Mouse (Mus musculus) hindbrain, embryonic 13.5 days (tissue): ENCODE measurements around the gene Ankrd11. TPM values are rescaled to one million over a fixed set of nuclear protein-coding genes. Genes with fewer than 3 reads are reported as not detected.

Source experiments
- ATAC-seq: fragments of 200-750 bp; cut with Nextera tagmentation; 2 replicates; pipeline ENCODE4 v1.8.0; 2017; ENCODE audit warnings: moderate TSS enrichment; ENCODE audit not compliant: low FRiP score
- H3K27ac ChIP-seq: fragments of 300-500 bp; sonication (generic); 2 replicates; pipeline ENCODE4 v1.5.1; 2015; ENCODE audit warnings: inconsistent platforms, mild to moderate bottlenecking, moderate library complexity
- H3K27me3 ChIP-seq: fragments of 300-500 bp; sonication (generic); 2 replicates; pipeline ENCODE4 v1.6.1; 2015; ENCODE audit warnings: mild to moderate bottlenecking, inconsistent platforms
- H3K36me3 ChIP-seq: fragments of 300-500 bp; sonication (generic); 2 replicates; pipeline ENCODE4 v1.6.1; 2015; ENCODE audit warnings: mild to moderate bottlenecking, inconsistent platforms
- H3K4me1 ChIP-seq: fragments of 300-500 bp; sonication (generic); replicated peaks from 2 replicates; pipeline ENCODE4 v1.6.1; 2015; ENCODE audit warnings: inconsistent platforms
- H3K4me2 ChIP-seq: fragments of 300-500 bp; sonication (generic); 2 replicates; pipeline ENCODE4 v1.6.1; 2015; ENCODE audit warnings: inconsistent platforms, mild to moderate bottlenecking, moderate library complexity
- H3K4me3 ChIP-seq: fragments of 300-500 bp; sonication (generic); 2 replicates; pipeline ENCODE4 v1.5.1; 2015; ENCODE audit warnings: mild to moderate bottlenecking, inconsistent platforms
- H3K9ac ChIP-seq: fragments of 300-500 bp; sonication (generic); 2 replicates; pipeline ENCODE4 v1.6.1; 2015; ENCODE audit warnings: mild to moderate bottlenecking, inconsistent platforms
- H3K9me3 ChIP-seq: fragments of 300-500 bp; sonication (generic); 2 replicates; pipeline ENCODE4 v1.6.1; 2016; ENCODE audit warnings: inconsistent platforms
- WGBS: fragments of 180-500 bp; shearing (Covaris S2); methylation state at CpG from one replicate; pipeline ENCODE4 v1.1.7; 2015; 5-methylcytosine and 5-hydroxymethylcytosine counted together
- polyA plus RNA-seq: library from polyadenylated mRNA; unstranded; fragments of >200 nt; fragmentation: Nextera tagmentation; extraction: Ambion mirVana; gene quantifications from 2 replicates; pipeline ENCODE4 v1.2.1, GENCODE M21; 2015

Ankrd11 gene
- polyA plus RNA-seq, 1 experiment from 2014 or later, result 29.9 TPM

- H3K27me3 ChIP-seq, result 0 out of 2 replicates have a peak, but pooled peaks cover 5% of the 10 kb centered on the region
- no peak overlapping the region for H3K9ac ChIP-seq
- no peak overlapping the region for H3K27ac ChIP-seq
- 0 out of 2 replicates have a peak, but pooled peaks cover 4% of the 10 kb centered on the region for H3K4me1 ChIP-seq
- H3K36me3 ChIP-seq, result no peaks in the 10 kb centered on the region
- H3K9me3 ChIP-seq, result peaks cover 7% of the 10 kb centered on the region
- H3K4me3 ChIP-seq, result no peak overlapping the region
- WGBS, result 60% methylated on average over 13 of the region's 13 CpGs
- H3K4me2 ChIP-seq, result no peak overlapping the region
- ATAC-seq, result no peak
Observed at GRCm38 (mm10) chr8:122859843-122860242, 182.2 kb downstream of the Ankrd11 start.

- Histone ChIP-seq H3K4me2 (no peak overlapping the region), H3K27ac (no peak overlapping the region), H3K27me3 (0 out of 2 replicates have a peak, but pooled peaks cover 13% of the 10 kb centered on the region), H3K36me3 (no peaks in the 10 kb centered on the region), H3K4me3 (no peak overlapping the region), H3K4me1 (peaks cover 17% of the 10 kb centered on the region), H3K9ac (no peak overlapping the region), H3K9me3 (no peaks in the 10 kb centered on the region)
- ATAC-seq, result no peak
- WGBS, result 82% methylated on average over 8 of the region's 8 CpGs
Observed at GRCm38 (mm10) chr8:122856288-122856687, 185.8 kb downstream of the Ankrd11 start.

- no peak overlapping the region for H3K4me3 ChIP-seq
- peaks cover 17% of the 10 kb centered on the region for H3K4me1 ChIP-seq
- no peak overlapping the region for H3K27ac ChIP-seq
- H3K9ac ChIP-seq, result no peak overlapping the region
- no peaks in the 10 kb centered on the region for H3K36me3 ChIP-seq
- H3K27me3 ChIP-seq, result 0 out of 2 replicates have a peak, but pooled peaks cover 13% of the 10 kb centered on the region
- no peaks in the 10 kb centered on the region for H3K9me3 ChIP-seq
- no peak for ATAC-seq
- H3K4me2 ChIP-seq, result no peak overlapping the region
- WGBS, result 93% methylated on average over 4 of the region's 4 CpGs
Observed at GRCm38 (mm10) chr8:122855123-122855522, 187.0 kb downstream of the Ankrd11 start.

GRCm38 (mm10) chr8:122854388-122854787 is 187.7 kb downstream of the Ankrd11 start:
- Histone ChIP-seq H3K9me3 (no peaks in the 10 kb centered on the region), H3K4me2 (no peak overlapping the region), H3K27me3 (peaks cover 15% of the 10 kb centered on the region; the same call in 1 of the 2 replicates), H3K9ac (no peak overlapping the region), H3K4me3 (no peak overlapping the region), H3K4me1 (peaks cover 17% of the 10 kb centered on the region), H3K36me3 (no peaks in the 10 kb centered on the region), H3K27ac (no peak overlapping the region)
- ATAC-seq, result no peak
- WGBS, result 78% methylated on average over 7 of the region's 7 CpGs

GRCm38 (mm10) chr8:122853340-122853771 is 188.7 kb downstream of the Ankrd11 start:
- no peaks in the 10 kb centered on the region for H3K36me3 ChIP-seq
- H3K4me1 ChIP-seq, result peaks cover 18% of the 10 kb centered on the region
- H3K27me3 ChIP-seq, result peaks cover 25% of the 10 kb centered on the region
- no peak overlapping the region for H3K27ac ChIP-seq
- peak overlapping the region; percentile 1; the same call in 1 of the 2 replicates for H3K4me2 ChIP-seq
- 6% methylated on average over 11 of the region's 11 CpGs for WGBS
- H3K9me3 ChIP-seq, result no peaks in the 10 kb centered on the region
- peak; percentile 43 for ATAC-seq
- H3K4me3 ChIP-seq, result no peak overlapping the region
- H3K9ac ChIP-seq, result 0 out of 2 replicates have a peak overlapping the region, but pooled peaks have one; percentile 9

GRCm38 (mm10) chr8:122852546-122852905 is 189.6 kb downstream of the Ankrd11 start:
- H3K9ac ChIP-seq, result no peak overlapping the region
- peaks cover 23% of the 10 kb centered on the region for H3K27me3 ChIP-seq
- 86% methylated on average over 1 of the region's 1 CpGs for WGBS
- no peak overlapping the region for H3K4me3 ChIP-seq
- no peak overlapping the region for H3K27ac ChIP-seq
- peaks cover 22% of the 10 kb centered on the region for H3K4me1 ChIP-seq
- no peak overlapping the region for H3K4me2 ChIP-seq
- no peaks in the 10 kb centered on the region for H3K9me3 ChIP-seq
- H3K36me3 ChIP-seq, result no peaks in the 10 kb centered on the region
- no peak for ATAC-seq

GRCm38 (mm10) chr8:122851692-122852545 is 190.2 kb downstream of the Ankrd11 start:
- Histone ChIP-seq H3K27me3 (peaks cover 23% of the 10 kb centered on the region), H3K4me2 (no peak overlapping the region), H3K36me3 (no peaks in the 10 kb centered on the region), H3K4me3 (no peak overlapping the region), H3K9me3 (no peaks in the 10 kb centered on the region), H3K9ac (no peak overlapping the region), H3K4me1 (peaks cover 22% of the 10 kb centered on the region), H3K27ac (no peak overlapping the region)
- ATAC-seq, result no peak
- WGBS, result 86% methylated on average over 12 of the region's 12 CpGs

- Histone ChIP-seq H3K9me3 (no peaks in the 10 kb centered on the region), H3K4me1 (peaks cover 22% of the 10 kb centered on the region), H3K9ac (no peak overlapping the region), H3K36me3 (no peaks in the 10 kb centered on the region), H3K27ac (no peak overlapping the region), H3K4me3 (no peak overlapping the region), H3K4me2 (no peak overlapping the region), H3K27me3 (peaks cover 23% of the 10 kb centered on the region)
- WGBS, result 64% methylated on average over 3 of the region's 3 CpGs
- ATAC-seq, result no peak
Observed at GRCm38 (mm10) chr8:122850641-122851240, 191.3 kb downstream of the Ankrd11 start.

GRCm38 (mm10) chr8:122849152-122849910 is 192.7 kb downstream of the Ankrd11 start:
- no peak for ATAC-seq
- Histone ChIP-seq H3K4me2 (no peak overlapping the region), H3K27me3 (peaks cover 17% of the 10 kb centered on the region), H3K9ac (no peak overlapping the region), H3K27ac (no peak overlapping the region), H3K9me3 (no peaks in the 10 kb centered on the region), H3K4me3 (no peak overlapping the region), H3K4me1 (peaks cover 21% of the 10 kb centered on the region), H3K36me3 (no peaks in the 10 kb centered on the region)
- 73% methylated on average over 10 of the region's 11 CpGs for WGBS

GRCm38 (mm10) chr8:122847829-122848561 is 194.1 kb downstream of the Ankrd11 start, which contains the start of gene Cdh15:
Gene Cdh15 (plus strand): TSS chr8:122847966.
- WGBS, result 15% methylated on average over 18 of the region's 18 CpGs
- ATAC-seq, result no peak
- peak within 1 kb of the TSS; percentile 34; the same call in 1 of the 2 replicates for H3K4me2 ChIP-seq

GRCm38 (mm10) chr8:122845662-122846061 is 196.4 kb downstream of the Ankrd11 start:
- ATAC-seq, result no peak
- H3K27ac ChIP-seq, result no peak overlapping the region
- WGBS, result 80% methylated on average over 4 of the region's 4 CpGs
- no peak overlapping the region for H3K4me3 ChIP-seq
- H3K9me3 ChIP-seq, result no peaks in the 10 kb centered on the region
- no peak overlapping the region for H3K4me2 ChIP-seq
- no peak overlapping the region for H3K9ac ChIP-seq
- H3K4me1 ChIP-seq, result peaks cover 5% of the 10 kb centered on the region
- H3K27me3 ChIP-seq, result peaks cover 15% of the 10 kb centered on the region
- H3K36me3 ChIP-seq, result no peaks in the 10 kb centered on the region

More at GRCm38 (mm10) chr8:122847829-122848561, 194.1 kb downstream of the Ankrd11 start, which contains the start of gene Cdh15:
- Histone ChIP-seq H3K9ac (no peak within 1 kb of the TSS), H3K36me3 (no peaks in the 10 kb centered on the region), H3K4me1 (peaks cover 8% of the 10 kb centered on the region), H3K9me3 (no peaks in the 10 kb centered on the region), H3K27me3 (peaks cover 12% of the 10 kb centered on the region), H3K4me3 (no peak within 1 kb of the TSS), H3K27ac (no peak within 1 kb of the TSS)
